Mouse (Mus musculus) embryonic facial prominence, embryonic 11.5 days (tissue): ENCODE measurements around the gene Tpst2. TPM values are rescaled to one million over a fixed set of nuclear protein-coding genes. Genes with fewer than 3 reads are reported as not detected.
A peak's percentile ranks its signal among the peaks of the same experiment; 100 is the strongest.

ENCODE experiments used
- ATAC-seq: fragments of 200-750 bp; cut with Nextera tagmentation; replicated peaks from 2 replicates; pipeline ENCODE4 v1.8.0; 2017; ENCODE audit warnings: low read depth; ENCODE audit not compliant: insufficient number of reproducible peaks, low FRiP score, low TSS enrichment
- DNase-seq: peaks from one replicate; pipeline ENCODE4 v3.0.0-alpha.2; 2015; ENCODE audit warnings: low spot score
- H3K27ac ChIP-seq: fragments of 300-500 bp; sonication (generic); replicated peaks from 2 replicates; pipeline ENCODE4 v1.5.1; 2014; ENCODE audit warnings: mild to moderate bottlenecking, low read depth, low read length, control low read depth
- H3K27me3 ChIP-seq: fragments of 300-500 bp; sonication (generic); 2 replicates; pipeline ENCODE4 v1.6.1; 2014; ENCODE audit warnings: mild to moderate bottlenecking, low read length, moderate library complexity, mixed read lengths; ENCODE audit not compliant: control insufficient read depth, insufficient read depth
- H3K36me3 ChIP-seq: fragments of 300-500 bp; sonication (generic); replicated peaks from 2 replicates; pipeline ENCODE4 v1.6.1; 2014; ENCODE audit warnings: low read depth, mild to moderate bottlenecking, low read length, moderate library complexity, mixed read lengths; ENCODE audit not compliant: control insufficient read depth, insufficient read depth
- H3K4me1 ChIP-seq: fragments of 300-500 bp; sonication (generic); 2 replicates; pipeline ENCODE4 v1.6.1; 2014; ENCODE audit warnings: low read length, mixed read lengths; ENCODE audit not compliant: control insufficient read depth, insufficient read depth
- H3K4me2 ChIP-seq: fragments of 300-500 bp; sonication (generic); 2 replicates; pipeline ENCODE4 v1.6.1; 2014; ENCODE audit warnings: low read depth, mild to moderate bottlenecking, control low read depth, low read length, moderate library complexity
- H3K4me3 ChIP-seq: fragments of 300-500 bp; sonication (generic); 2 replicates; pipeline ENCODE4 v1.5.1; 2014; ENCODE audit warnings: low read depth, low read length, control low read depth
- H3K9ac ChIP-seq: fragments of 300-500 bp; sonication (generic); replicated peaks from 2 replicates; pipeline ENCODE4 v1.6.1; 2014; ENCODE audit warnings: mild to moderate bottlenecking, control low read depth, low read length
- H3K9me3 ChIP-seq: fragments of 300-500 bp; sonication (generic); replicated peaks from 2 replicates; pipeline ENCODE4 v1.6.1; 2016; ENCODE audit warnings: mild to moderate bottlenecking, low read length, inconsistent platforms, mixed read lengths; ENCODE audit not compliant: control insufficient read depth
- WGBS: fragments of 180-500 bp; shearing (Covaris S2); extraction: QIAGEN DNeasy Blood & Tissue Kit; methylation state at CpG from one replicate; pipeline ENCODE4 v1.1.7; 2014; 5-methylcytosine and 5-hydroxymethylcytosine counted together
- polyA plus RNA-seq: library from polyadenylated mRNA; unstranded; fragments of >200 nt; fragmentation: Nextera tagmentation; extraction: Ambion mirVana; gene quantifications from 2 replicates; pipeline ENCODE4 v1.2.1, GENCODE M21; 2014

The Tpst2 gene
- polyA plus RNA-seq, 1 experiment from 2014 or later = 29.0 TPM

- Histone ChIP-seq H3K4me1 (no peaks in the 10 kb centered on the region), H3K4me3 (no peak overlapping the region), H3K4me2 (no peak overlapping the region), H3K36me3 (0 out of 2 replicates have a peak, but pooled peaks cover 2% of the 10 kb centered on the region), H3K9ac (no peak overlapping the region), H3K9me3 (no peaks in the 10 kb centered on the region), H3K27ac (no peak overlapping the region), H3K27me3 (no peaks in the 10 kb centered on the region)
- WGBS = 33% methylated on average over 24 of the region's 24 CpGs
- DNase-seq = peak; percentile 29
- ATAC-seq = no peak
These were observed 48.4 kb downstream of the Tpst2 start for GRCm38 (mm10) chr5:112324637-112325545.

GRCm38 (mm10) chr5:112325546-112326445 lies 49.3 kb downstream of the Tpst2 start, which contains the start of gene Tfip11:
Gene Tfip11, plus strand, starts transcription at chr5:112326358.
- H3K4me2 ChIP-seq = peak within 1 kb of the TSS; percentile 57
- no peaks in the 10 kb centered on the region for H3K27me3 ChIP-seq
- ATAC-seq (peak; percentile 74), DNase-seq (peak; percentile 97)
- H3K4me1 ChIP-seq = no peaks in the 10 kb centered on the region
- H3K27ac ChIP-seq = no peak within 1 kb of the TSS
- WGBS = 9% methylated on average over 48 of the region's 48 CpGs
- H3K36me3 ChIP-seq = peaks cover 6% of the 10 kb centered on the region; the same call in 1 of the 2 replicates
- no peaks in the 10 kb centered on the region for H3K9me3 ChIP-seq
- H3K4me3 ChIP-seq = peak within 1 kb of the TSS; percentile 96
- H3K9ac ChIP-seq = peak within 1 kb of the TSS; percentile 76

- Histone ChIP-seq H3K4me3 (peak overlapping the region; percentile 96), H3K36me3 (peaks cover 8% of the 10 kb centered on the region), H3K27me3 (no peaks in the 10 kb centered on the region), H3K9ac (peak overlapping the region; percentile 76), H3K27ac (no peak overlapping the region), H3K4me1 (no peaks in the 10 kb centered on the region), H3K9me3 (no peaks in the 10 kb centered on the region), H3K4me2 (peak overlapping the region; percentile 57)
- DNase-seq (no peak), ATAC-seq (peak; percentile 57)
- WGBS = 1% methylated on average over 29 of the region's 33 CpGs
These were observed 50.0 kb downstream of the Tpst2 start for GRCm38 (mm10) chr5:112326446-112327009.

GRCm38 (mm10) chr5:112327854-112328253 lies 51.4 kb downstream of the Tpst2 start:
- DNase-seq = no peak
- Histone ChIP-seq H3K27me3 (no peaks in the 10 kb centered on the region), H3K9ac (no peak overlapping the region), H3K36me3 (peaks cover 8% of the 10 kb centered on the region), H3K27ac (no peak overlapping the region), H3K4me1 (no peaks in the 10 kb centered on the region), H3K4me3 (no peak overlapping the region), H3K4me2 (no peak overlapping the region), H3K9me3 (no peaks in the 10 kb centered on the region)
- 94% methylated on average over 15 of the region's 15 CpGs for WGBS
- no peak for ATAC-seq

- Histone ChIP-seq H3K27me3 (no peaks in the 10 kb centered on the region), H3K4me2 (no peak overlapping the region), H3K9ac (no peak overlapping the region), H3K4me1 (no peaks in the 10 kb centered on the region), H3K9me3 (no peaks in the 10 kb centered on the region), H3K27ac (no peak overlapping the region), H3K4me3 (no peak overlapping the region), H3K36me3 (peaks cover 11% of the 10 kb centered on the region)
- ATAC-seq (no peak), DNase-seq (no peak)
- 91% methylated on average over 14 of the region's 14 CpGs for WGBS
These were observed 53.5 kb downstream of the Tpst2 start for GRCm38 (mm10) chr5:112329805-112330564.

- Histone ChIP-seq H3K36me3 (peaks cover 23% of the 10 kb centered on the region), H3K9ac (no peak overlapping the region), H3K27me3 (no peaks in the 10 kb centered on the region), H3K27ac (no peak overlapping the region), H3K4me3 (no peak overlapping the region), H3K4me1 (no peaks in the 10 kb centered on the region), H3K9me3 (no peaks in the 10 kb centered on the region), H3K4me2 (no peak overlapping the region)
- 31% methylated on average over 2 of the region's 2 CpGs for WGBS
- DNase-seq (peak; percentile 68), ATAC-seq (no peak)
These were observed 59.0 kb downstream of the Tpst2 start for GRCm38 (mm10) chr5:112335473-112335872.

GRCm38 (mm10) chr5:112337004-112337403 lies 60.5 kb downstream of the Tpst2 start:
- Histone ChIP-seq H3K9ac (no peak overlapping the region), H3K27ac (no peak overlapping the region), H3K27me3 (no peaks in the 10 kb centered on the region), H3K4me3 (no peak overlapping the region), H3K36me3 (peaks cover 19% of the 10 kb centered on the region), H3K9me3 (no peaks in the 10 kb centered on the region), H3K4me1 (no peaks in the 10 kb centered on the region), H3K4me2 (no peak overlapping the region)
- ATAC-seq (no peak), DNase-seq (no peak)
- WGBS = 94% methylated on average over 22 of the region's 22 CpGs
